Mouse (Mus musculus): ENCODE data around the gene Epas1. TPM values are rescaled to one million over a fixed set of nuclear protein-coding genes. Genes with fewer than 3 reads are reported as not detected.

Epas1 gene
- total and polyA plus RNA-seq, 2 experiments from 2014 or later: 4.7 to 14.3 TPM

DNA sequence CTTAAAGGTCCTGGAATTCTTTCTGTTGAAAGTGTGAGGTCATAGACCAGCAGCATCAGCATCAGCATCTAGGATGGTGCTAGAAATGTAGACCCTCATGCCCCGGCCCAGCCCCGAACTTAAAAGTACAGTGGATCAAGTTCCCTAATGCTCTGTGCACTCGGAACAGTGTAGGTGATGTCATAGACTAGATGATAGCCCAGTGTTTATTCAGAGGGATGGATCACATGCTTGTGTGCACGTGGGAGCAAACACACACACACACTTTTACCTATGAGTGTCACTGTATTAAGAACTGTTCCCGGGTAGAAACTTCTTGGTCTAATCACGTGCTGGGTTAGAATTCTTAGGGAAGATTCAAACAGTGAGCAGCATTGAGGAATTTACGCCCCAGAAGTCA, 33.0 kb downstream of the Epas1 start:
- 87% methylated on average over 7 of the region's 7 CpGs for WGBS
- no peaks in the 10 kb centered on the region for H3K9me3 ChIP-seq (ENCODE audit: low read length)
- H3K27me3 ChIP-seq (ENCODE audit: insufficient read depth, low read length): no peaks in the 10 kb centered on the region
- H3K27ac ChIP-seq (ENCODE audit: low read depth, low read length): no peak overlapping the region
- no peak overlapping the region for H3K4me3 ChIP-seq (ENCODE audit: low read depth, low read length)
- H3K36me3 ChIP-seq (ENCODE audit: insufficient read depth): no peaks in the 10 kb centered on the region
- DNase-seq (no peak), ATAC-seq (no peak)
- TF ChIP-seq CTCF (IDR thresholded peaks at IDR 0.05; ENCODE audit: low read depth): no peak
- no peak overlapping the region for H3K9ac ChIP-seq
- H3K4me1 ChIP-seq (ENCODE audit: insufficient read depth): 0 out of 2 replicates have a peak, but pooled peaks cover 6% of the 10 kb centered on the region
- no peak overlapping the region for H3K4me2 ChIP-seq (ENCODE audit: low read depth)

DNA sequence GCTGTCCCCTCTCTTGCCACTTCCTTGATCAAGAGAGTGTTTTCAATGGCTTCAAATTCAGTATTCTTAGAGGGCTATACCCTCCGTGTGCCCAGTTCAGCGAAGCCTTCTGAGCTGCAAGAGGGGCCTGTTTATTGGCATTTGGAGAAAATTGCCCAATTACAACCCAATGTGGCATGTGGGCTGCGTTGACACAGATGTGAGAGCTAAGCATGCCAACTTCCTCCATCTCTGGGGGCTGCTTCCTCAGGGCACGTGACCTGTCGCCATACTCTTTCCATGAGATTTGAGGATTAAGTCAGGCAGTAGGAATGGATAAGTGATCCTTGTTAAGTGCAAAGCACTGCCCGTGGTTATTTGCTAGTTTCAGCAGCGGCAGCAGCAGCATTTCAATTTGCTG, 34.3 kb downstream of the Epas1 start:
- no peak overlapping the region for H3K27ac ChIP-seq (ENCODE audit: low read depth, low read length)
- 49% methylated on average over 7 of the region's 7 CpGs for WGBS
- no peak overlapping the region for H3K4me2 ChIP-seq (ENCODE audit: low read depth)
- H3K9ac ChIP-seq: no peak overlapping the region
- no peaks in the 10 kb centered on the region for H3K9me3 ChIP-seq (ENCODE audit: low read length)
- no peaks in the 10 kb centered on the region for H3K36me3 ChIP-seq (ENCODE audit: insufficient read depth)
- ATAC-seq (peak; percentile 48; the same call in 1 of the 2 replicates), DNase-seq (no peak)
- H3K27me3 ChIP-seq (ENCODE audit: insufficient read depth, low read length): no peaks in the 10 kb centered on the region
- H3K4me3 ChIP-seq (ENCODE audit: low read depth, low read length): no peak overlapping the region
- 0 out of 2 replicates have a peak, but pooled peaks cover 6% of the 10 kb centered on the region for H3K4me1 ChIP-seq (ENCODE audit: insufficient read depth)
- no peak for TF ChIP-seq CTCF (IDR thresholded peaks at IDR 0.05; ENCODE audit: low read depth)

DNA sequence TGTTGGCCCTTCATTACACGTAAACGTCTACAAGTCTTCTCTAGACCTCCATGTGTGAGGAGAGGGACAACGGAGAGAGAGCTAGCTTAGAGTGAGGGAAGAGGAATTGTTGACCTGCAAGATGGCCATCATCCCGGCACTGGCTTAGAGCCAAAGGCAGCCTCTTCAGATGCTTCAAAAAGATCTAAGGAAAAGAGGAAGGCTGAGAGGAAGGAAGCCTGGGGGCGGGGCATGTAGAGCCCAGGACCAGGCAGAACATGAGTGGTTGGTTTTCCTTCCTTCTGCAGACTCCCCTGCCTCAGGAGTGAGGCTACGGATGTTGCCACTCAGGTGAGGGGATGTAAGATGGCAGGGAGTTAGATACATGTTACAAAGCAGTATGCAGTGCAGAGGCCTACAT, 34.8 kb downstream of the Epas1 start:
- Histone ChIP-seq H3K9ac (no peak overlapping the region), H3K4me3 (ENCODE audit: low read depth, low read length) (no peak overlapping the region), H3K27ac (ENCODE audit: low read depth, low read length) (no peak overlapping the region), H3K4me2 (ENCODE audit: low read depth) (no peak overlapping the region), H3K4me1 (ENCODE audit: insufficient read depth) (0 out of 2 replicates have a peak, but pooled peaks cover 6% of the 10 kb centered on the region), H3K27me3 (ENCODE audit: insufficient read depth, low read length) (no peaks in the 10 kb centered on the region), H3K36me3 (ENCODE audit: insufficient read depth) (no peaks in the 10 kb centered on the region), H3K9me3 (ENCODE audit: low read length) (no peaks in the 10 kb centered on the region)
- WGBS: 75% methylated on average over 6 of the region's 6 CpGs
- DNase-seq: no peak
- ATAC-seq: no peak
- no peak for TF ChIP-seq CTCF (IDR thresholded peaks at IDR 0.05; ENCODE audit: low read depth)

DNA sequence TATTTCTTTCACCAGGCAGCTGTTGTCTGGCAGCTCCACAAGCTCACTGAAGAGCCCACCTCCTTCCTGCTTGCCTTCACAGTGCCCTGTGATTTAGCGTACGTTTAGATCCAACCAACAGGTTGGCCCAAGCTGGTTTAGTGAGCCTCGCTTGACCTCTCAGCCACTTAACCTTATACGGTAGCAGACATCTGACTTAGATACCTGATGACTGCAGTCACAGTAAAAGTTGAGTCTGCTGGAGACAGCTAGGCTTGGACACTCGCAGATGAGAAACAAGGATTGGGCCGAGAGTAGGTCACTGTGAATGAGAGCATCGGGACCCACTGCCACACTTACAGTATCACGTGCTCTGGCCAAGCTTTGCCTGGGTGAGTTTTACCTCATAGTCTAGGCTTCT, 38.4 kb downstream of the Epas1 start:
- no peak for ATAC-seq
- no peak for TF ChIP-seq CTCF (IDR thresholded peaks at IDR 0.05; ENCODE audit: low read depth)
- H3K4me2 ChIP-seq (ENCODE audit: low read depth): no peak overlapping the region
- no peaks in the 10 kb centered on the region for H3K36me3 ChIP-seq (ENCODE audit: insufficient read depth)
- H3K27ac ChIP-seq (ENCODE audit: low read depth, low read length): no peak overlapping the region
- no peak overlapping the region for H3K4me3 ChIP-seq (ENCODE audit: low read depth, low read length)
- no peak overlapping the region for H3K9ac ChIP-seq
- DNase-seq: no peak
- H3K4me1 ChIP-seq (ENCODE audit: insufficient read depth): 0 out of 2 replicates have a peak, but pooled peaks cover 2% of the 10 kb centered on the region
- no peaks in the 10 kb centered on the region for H3K9me3 ChIP-seq (ENCODE audit: low read length)
- 93% methylated on average over 8 of the region's 8 CpGs for WGBS
- H3K27me3 ChIP-seq (ENCODE audit: insufficient read depth, low read length): no peaks in the 10 kb centered on the region

DNA sequence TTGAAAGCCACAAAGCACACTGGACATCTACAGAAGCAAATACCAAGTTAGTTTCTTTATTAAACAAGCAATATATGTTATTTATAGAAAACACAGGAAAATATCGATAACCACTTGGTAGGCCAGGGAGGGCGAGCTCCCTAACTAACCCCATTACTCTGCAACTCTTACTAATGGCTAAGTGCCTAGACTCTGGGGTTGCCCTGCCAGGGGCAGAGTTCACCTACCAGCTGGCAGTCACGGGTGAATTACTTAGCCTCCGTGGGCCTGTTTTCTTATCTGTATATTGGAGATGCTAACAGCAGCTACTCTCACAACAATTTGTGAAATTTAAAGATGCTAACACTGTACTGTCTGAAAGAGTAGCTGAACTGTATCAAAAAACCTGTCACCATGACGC, 42.3 kb downstream of the Epas1 start:
- peaks cover 3% of the 10 kb centered on the region; the same call in 1 of the 2 replicates for H3K4me1 ChIP-seq (ENCODE audit: insufficient read depth)
- no peak overlapping the region for H3K27ac ChIP-seq (ENCODE audit: low read depth, low read length)
- H3K9ac ChIP-seq: no peak overlapping the region
- ATAC-seq (no peak), DNase-seq (no peak)
- no peak overlapping the region for H3K4me3 ChIP-seq (ENCODE audit: low read depth, low read length)
- H3K27me3 ChIP-seq (ENCODE audit: insufficient read depth, low read length): no peaks in the 10 kb centered on the region
- TF ChIP-seq CTCF (IDR thresholded peaks at IDR 0.05; ENCODE audit: low read depth): no peak
- no peak overlapping the region for H3K4me2 ChIP-seq (ENCODE audit: low read depth)
- 90% methylated on average over 5 of the region's 5 CpGs for WGBS
- H3K9me3 ChIP-seq (ENCODE audit: low read length): no peaks in the 10 kb centered on the region
- no peaks in the 10 kb centered on the region for H3K36me3 ChIP-seq (ENCODE audit: insufficient read depth)

DNA sequence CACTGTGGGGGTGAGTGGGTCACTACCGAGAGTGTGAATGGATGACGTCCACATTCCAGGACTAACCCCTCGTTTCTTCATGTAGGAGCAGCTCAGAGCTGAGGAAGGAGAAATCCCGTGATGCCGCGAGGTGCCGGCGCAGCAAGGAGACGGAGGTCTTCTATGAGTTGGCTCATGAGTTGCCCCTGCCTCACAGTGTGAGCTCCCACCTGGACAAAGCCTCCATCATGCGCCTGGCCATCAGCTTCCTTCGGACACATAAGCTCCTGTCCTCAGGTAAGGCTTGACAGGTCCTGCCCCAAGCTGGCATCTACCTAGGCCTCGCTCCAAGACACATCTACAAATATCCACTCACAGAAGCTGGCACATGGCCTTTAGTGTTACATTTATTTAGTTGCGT, 43.5 kb downstream of the Epas1 start:
- peaks cover 9% of the 10 kb centered on the region; the same call in 1 of the 2 replicates for H3K4me1 ChIP-seq (ENCODE audit: insufficient read depth)
- ATAC-seq (no peak), DNase-seq (no peak)
- H3K9me3 ChIP-seq (ENCODE audit: low read length): no peaks in the 10 kb centered on the region
- H3K4me2 ChIP-seq (ENCODE audit: low read depth): no peak overlapping the region
- H3K9ac ChIP-seq: no peak overlapping the region
- WGBS: 94% methylated on average over 13 of the region's 13 CpGs
- no peak for TF ChIP-seq CTCF (IDR thresholded peaks at IDR 0.05; ENCODE audit: low read depth)
- H3K27me3 ChIP-seq (ENCODE audit: insufficient read depth, low read length): no peaks in the 10 kb centered on the region
- no peak overlapping the region for H3K27ac ChIP-seq (ENCODE audit: low read depth, low read length)
- H3K4me3 ChIP-seq (ENCODE audit: low read depth, low read length): no peak overlapping the region
- no peaks in the 10 kb centered on the region for H3K36me3 ChIP-seq (ENCODE audit: insufficient read depth)

DNA sequence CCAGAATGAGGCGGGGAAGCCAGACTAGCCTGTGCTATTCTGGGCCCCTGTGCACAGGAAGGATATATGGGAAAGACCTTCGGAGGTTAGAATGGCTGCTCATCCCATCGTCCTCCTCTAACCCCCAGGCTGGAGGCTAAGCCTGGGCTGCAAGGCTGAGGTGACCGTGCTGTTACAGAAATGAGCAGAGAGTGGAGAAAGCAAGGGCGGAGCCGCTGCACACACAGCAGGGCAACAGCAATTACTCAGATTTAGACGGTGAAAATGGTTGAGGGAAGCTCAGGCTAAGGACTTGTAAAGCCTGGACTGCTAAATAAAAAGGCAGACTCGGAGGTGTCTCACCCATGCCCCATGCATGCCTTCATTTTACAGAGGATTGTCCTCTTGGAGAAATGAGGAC, 45.0 kb downstream of the Epas1 start:
- Histone ChIP-seq H3K4me2 (ENCODE audit: low read depth) (no peak overlapping the region), H3K27ac (ENCODE audit: low read depth, low read length) (no peak overlapping the region), H3K36me3 (ENCODE audit: insufficient read depth) (no peaks in the 10 kb centered on the region), H3K27me3 (ENCODE audit: insufficient read depth, low read length) (no peaks in the 10 kb centered on the region), H3K4me1 (ENCODE audit: insufficient read depth) (peaks cover 12% of the 10 kb centered on the region; the same call in 1 of the 2 replicates), H3K9ac (no peak overlapping the region), H3K9me3 (ENCODE audit: low read length) (no peaks in the 10 kb centered on the region), H3K4me3 (ENCODE audit: low read depth, low read length) (no peak overlapping the region)
- no peak for ATAC-seq
- TF ChIP-seq CTCF (IDR thresholded peaks at IDR 0.05; ENCODE audit: low read depth): no peak
- 66% methylated on average over 8 of the region's 8 CpGs for WGBS
- no peak for DNase-seq
